Mouse (Mus musculus): Measurements from ENCODE around the gene Nmnat1.
"Not testable (repeated sequence)": the region's sequence is repeated elsewhere in the genome, so short reads cannot be mapped to it uniquely, and the experiment has no call there.

The Nmnat1 gene

DNA sequence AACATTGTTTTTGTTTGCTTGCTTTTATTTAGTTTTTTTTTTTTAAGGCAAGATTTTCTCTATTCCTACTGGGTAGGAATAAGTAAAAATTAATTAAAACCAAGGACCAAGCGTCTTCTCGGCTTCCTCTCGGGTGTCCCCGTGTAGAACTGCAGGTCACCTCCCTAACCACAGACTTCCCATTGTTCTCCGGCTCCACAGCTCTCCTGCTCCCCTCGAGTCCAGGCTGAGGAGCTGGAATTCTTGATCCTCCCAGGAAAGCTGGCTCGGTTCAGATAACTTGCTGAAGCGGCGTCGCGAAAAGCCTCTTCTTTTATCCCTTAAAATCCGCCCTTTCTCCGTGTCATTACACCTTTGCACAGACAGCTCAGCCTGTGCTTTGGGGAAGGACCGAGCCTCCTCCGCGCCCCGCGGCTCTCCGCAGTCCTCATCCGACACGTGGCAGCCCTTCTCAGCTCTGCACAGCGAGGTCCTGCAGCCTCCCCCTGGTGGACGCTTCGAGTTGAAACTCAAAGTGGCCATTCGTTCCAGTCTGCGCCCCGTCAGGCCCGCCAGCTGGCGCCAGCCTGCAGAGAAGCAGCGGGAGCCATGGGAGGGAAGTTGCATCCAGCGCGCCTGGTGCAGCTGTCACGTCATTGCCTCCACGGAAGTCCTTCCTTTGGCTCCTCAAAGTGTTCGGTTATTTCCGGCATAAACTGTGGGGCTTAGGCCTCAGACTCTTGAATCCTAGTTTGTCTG is 39.9 kb downstream of the Nmnat1 start:
- peak; percentile 91 for DNase-seq (ENCODE audit: low spot score)

DNA sequence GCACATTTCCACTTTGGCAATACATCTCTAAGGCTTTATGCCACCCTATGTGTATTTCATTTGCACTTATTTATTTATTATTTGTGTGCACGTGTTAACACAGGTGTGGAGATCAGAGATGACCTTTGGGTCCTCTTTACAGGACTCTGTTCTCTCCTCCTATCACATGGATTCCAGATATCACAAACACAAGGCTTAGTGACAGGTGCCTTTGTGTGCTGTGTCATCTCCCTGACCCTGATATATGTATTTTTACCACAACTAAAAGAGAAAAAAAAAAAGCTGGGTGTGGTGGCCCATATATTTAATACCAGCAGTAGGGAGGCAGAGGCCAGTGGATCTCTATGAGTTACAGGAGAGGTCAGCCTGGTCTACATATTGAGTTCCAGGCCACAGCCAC is 40.5 kb downstream of the Nmnat1 start:
- DNase-seq (ENCODE audit: low spot score), result no peak

DNA sequence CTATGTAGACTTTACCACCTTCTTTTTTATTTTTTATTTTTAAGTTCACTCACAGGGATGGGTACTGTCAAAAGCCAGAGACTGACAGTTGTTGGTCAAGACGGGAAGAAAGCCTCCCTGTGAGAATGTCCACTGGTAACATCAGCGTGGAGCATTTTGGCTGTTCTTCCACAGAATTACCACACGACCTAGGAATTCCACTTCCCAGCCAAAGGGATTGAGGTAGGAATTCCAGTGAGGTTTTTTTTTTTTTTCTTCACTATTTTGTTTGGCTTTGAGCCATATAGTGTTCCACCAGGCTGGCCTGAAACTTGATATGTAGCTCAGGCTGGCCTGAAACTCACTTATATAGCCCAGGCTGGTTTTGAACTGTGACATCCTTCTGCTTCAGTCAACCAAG is 42.6 kb downstream of the Nmnat1 start:
- no peak for DNase-seq (ENCODE audit: low spot score)

DNA sequence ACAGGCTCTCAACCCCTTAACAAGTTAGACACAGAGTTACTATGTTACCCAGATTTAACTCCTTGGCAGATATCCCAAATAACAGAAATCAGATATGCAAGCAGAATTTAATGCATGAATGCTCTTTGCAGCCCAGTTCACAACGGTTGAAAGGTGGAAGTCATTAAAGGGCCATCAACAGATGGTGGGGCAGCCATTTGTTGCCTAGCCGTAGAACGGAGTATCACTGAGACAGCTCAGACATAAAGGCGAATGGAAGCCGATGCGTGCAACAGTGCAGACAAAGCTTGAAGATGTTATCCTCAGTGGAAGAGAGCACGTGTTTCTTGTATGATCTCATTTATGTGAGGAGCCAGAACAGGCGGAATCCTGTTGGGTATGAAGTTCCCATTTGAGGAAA is 44.4 kb downstream of the Nmnat1 start:
- DNase-seq (ENCODE audit: low spot score), result no peak

DNA sequence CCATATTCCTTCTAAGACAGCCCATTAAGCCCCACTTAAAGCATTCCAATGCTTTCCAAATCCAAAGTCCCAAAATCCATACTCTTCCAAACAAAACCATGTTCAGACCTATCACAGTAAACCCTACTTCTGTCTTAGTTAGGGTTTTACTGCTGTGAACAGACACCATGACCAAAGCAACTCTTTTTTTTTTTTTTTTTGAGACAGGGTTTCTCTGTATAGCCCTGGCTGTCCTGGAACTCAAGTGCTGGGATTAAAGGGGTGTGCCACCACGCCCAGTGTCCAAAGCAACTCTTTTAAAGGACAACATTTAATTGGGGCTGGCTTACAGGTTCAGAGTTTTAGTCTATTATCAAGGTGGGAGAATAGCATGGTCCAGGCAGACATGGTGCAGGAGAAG is 53.1 kb downstream of the Nmnat1 start:
- not testable (repeated sequence) for DNase-seq (ENCODE audit: low spot score)

DNA sequence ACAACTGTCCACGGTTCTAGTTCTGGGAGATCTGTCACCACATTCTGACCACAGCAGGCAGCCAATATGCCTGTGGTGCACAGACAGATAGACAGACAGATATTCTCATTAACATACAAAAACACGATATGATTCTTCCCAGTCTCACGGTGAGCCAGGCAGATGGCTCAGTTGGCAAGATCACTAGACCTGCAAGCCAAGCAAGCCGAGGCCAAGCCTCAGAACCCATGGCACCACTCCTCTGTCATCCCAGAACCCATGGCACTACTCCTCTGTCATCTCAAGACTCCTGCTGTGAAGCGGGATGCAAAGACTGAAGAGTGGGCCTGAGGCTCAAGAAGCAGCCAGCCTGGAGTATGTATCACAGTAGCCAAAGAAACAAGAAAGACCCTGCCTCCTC is 55.4 kb downstream of the Nmnat1 start:
- DNase-seq (ENCODE audit: low spot score), result no peak

DNA sequence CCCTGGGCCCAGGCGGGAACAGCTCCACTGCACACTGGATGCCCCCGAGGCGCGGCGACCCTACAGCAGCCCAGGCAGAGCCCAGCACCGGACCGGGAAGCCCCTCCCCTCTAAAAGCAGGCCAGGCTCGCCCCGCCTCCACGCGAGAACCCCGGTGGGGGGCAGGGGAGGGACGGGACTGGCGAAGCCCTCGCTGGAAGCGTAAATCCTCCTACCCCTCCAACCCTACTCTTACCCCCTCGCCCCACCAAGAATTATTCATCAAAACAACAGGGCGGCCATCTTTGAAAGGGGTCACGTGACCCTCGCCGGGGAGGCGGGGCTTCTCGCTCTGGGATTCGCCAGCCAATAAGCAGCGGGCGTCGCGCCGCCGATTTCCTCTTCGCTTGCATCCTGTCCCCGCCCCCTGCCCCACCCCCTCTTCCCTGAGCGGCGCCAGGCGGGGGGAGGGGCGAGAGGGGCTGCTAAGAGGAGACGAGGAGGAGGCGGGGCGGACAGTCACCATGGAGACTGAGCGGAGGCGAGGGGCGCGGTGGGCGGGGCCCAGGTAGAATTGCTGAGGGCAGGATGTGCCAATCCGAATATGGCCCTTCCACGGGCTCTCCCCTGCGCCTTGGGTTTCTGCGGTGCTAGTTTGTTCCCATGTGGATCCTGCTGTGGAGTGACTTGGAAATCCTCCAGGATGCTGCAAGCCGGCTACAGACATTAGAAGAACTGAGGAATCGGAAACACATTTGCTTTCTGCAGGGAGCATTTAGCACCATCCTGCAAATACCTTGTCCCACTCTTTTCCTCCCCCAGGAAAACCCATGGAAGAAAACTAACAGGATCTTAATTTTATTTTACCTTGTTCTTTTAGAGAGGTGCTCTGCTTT is 58.4 kb downstream of the Nmnat1 start, which contains the start of gene Ube4b:
Ube4b (minus strand) TSS at position 425 of the 875 bp plus-strand sequence.
- DNase-seq (ENCODE audit: low spot score), result peak; percentile 95

DNA sequence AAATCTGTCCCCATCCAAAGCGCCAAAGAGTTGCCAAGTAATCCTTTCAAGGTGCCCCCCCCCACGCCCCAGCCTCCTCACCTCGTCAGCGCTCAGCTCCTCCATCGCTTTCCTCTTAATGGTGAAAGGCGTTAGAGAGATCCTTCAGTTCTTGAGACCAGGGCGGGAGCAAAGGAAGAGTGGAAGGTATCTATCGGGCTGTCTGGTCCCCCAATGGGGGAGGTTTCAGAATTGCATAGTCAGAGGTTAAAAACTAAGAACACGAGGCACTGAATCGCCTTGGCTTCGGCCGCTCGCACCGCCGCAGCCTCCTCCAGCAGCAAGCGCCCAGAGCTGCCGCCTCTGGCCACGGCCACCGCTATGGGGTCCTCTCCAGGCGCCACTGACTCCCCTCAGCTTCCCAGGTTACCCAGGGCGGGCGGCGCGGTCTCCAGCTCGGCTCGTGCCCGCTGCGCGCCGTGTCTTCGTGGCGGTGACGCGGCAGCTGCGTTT is 59.2 kb downstream of the Nmnat1 start:
- no peak for DNase-seq (ENCODE audit: low spot score)

DNA sequence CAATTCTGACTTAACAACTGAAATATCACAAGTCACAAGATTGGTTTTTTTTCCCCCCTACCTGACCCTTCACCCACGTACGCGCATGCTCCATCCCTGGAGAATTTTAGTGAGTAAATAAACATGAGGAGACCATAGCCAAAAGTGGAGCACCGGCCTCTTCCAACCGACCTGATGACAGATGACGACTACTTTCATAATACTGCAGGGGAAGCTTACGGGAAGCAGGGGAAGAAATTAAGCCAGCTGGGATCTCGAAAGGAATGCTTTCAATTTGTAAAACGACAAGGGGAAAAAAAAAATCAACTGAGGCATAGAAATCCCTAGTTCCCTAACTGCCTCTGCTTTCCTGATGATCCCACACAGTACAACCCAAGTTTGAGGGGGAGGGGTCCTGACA is 60.2 kb downstream of the Nmnat1 start:
- no peak for DNase-seq (ENCODE audit: low spot score)

DNA sequence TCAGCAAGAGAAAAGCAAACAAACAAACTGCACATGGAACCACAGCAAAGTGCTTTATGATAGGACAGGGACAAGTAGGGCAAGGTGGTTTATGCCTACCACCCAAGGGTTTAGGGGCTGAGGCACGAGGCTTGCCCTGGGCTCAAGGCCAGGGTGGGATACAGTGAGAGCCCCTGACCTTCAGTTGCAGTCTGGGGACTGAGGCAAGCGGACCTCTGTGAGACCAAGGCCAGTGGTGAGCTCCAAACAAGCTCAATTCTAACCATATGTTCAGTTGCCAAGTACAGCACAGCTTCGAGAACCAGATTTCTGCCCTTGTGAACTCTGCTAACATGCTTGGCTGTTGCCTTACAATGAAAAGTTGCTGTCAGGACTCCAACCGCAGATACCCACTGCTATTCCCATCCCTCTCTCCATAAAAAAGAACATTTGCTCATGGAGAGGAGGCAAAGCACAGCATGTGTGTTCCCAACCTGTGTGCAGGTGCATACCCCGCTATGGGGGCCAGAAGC is 67.1 kb downstream of the Nmnat1 start:
- no peak for DNase-seq (ENCODE audit: low spot score)

All from urinary bladder, postnatal 14 days (tissue).